Mouse (Mus musculus): ENCODE data around the gene Itih1. TPM values are rescaled to one million over a fixed set of nuclear protein-coding genes. Genes with fewer than 3 reads are reported as not detected.
A peak's percentile ranks its signal among the peaks of the same experiment; 100 is the strongest.

Gene Itih1
- total RNA-seq, 1 experiment from 2014 or later, result not detected

DNA sequence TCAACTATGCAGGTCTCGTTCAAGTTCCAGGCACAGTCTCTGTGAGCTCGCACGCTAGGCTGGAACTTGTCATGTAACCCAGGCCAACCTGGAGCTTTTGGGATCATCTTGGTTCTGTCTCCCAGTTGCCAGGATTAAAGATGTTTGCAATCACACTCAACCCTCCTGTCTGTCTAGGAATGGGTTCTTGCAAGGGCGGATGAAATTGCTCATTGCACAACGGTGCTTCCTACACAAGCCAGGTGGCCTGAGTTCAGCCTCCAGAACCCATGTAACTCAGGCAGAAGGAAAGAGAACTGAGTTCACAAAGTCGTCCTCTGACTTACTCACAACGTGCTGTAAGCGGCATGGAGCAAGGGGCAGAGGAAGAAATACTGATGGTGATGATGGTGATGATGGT is 31.9 kb downstream of the Itih1 start:
- ATAC-seq (replicated peaks; ENCODE audit: insufficient number of reproducible peaks, low FRiP score, low TSS enrichment, poor library complexity, severe bottlenecking), result no peak

DNA sequence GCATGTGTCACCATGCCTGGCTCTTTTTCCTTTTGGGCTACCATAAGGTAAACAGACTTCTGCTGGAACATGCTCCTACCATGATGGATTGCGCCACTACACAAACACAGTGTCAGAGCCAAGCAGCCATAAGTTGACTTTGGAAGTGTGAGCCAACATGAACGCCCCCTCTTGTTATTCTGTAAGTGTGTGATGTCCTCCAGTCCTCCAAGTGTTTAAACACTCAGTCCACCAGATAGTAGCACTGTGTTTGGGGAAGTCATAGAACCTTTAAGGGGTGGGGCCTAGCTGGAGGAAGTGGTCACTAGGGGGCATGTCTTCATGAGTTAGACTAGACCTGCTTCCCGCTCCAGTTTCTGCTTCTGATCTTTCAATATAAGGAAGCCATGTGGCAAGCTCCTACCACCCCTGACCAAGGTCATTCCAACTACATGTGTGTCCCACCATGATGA is 35.2 kb downstream of the Itih1 start:
- ATAC-seq (replicated peaks; ENCODE audit: insufficient number of reproducible peaks, low FRiP score, low TSS enrichment, poor library complexity, severe bottlenecking), result peak; percentile 87

DNA sequence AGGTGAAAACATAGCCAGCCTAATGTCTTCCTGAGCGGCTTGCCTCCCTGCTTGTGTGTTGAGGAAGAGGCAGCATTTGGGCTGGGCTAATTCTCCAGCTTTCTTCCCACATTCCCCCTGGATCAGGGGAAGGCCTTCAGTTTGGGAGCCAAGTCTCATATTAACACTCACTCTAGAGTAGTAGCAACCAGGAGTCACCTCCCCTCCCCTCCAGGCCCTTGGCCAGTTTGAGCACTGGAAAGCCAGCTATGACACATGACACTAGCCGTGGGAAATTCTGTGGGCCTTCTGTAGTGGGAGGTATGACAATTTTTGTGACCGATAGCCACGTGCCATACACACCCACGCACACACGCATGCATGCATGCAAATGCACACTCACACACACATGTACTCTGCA is 37.1 kb downstream of the Itih1 start:
- no peak for ATAC-seq (replicated peaks; ENCODE audit: insufficient number of reproducible peaks, low FRiP score, low TSS enrichment, poor library complexity, severe bottlenecking)

DNA sequence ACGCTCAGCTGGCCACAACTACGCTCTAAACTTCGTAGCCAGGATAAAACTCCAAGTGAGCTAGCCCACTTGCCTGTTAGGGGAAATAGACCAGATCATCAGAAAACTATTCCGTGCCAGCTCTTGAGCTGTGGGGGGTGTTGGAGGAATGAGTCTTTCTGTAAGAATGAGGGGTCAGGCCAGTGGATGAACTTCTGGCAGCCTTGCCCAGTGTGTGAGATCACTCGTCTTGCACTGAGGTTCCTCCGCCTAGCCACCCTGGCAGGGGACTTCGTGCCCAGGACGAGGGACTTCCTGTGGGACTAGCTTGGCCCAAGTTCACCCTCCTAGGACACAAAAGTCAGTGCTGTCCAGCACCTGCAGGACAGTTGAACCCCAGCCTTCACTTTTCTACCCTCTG is 38.8 kb downstream of the Itih1 start:
- no peak for ATAC-seq (replicated peaks; ENCODE audit: insufficient number of reproducible peaks, low FRiP score, low TSS enrichment, poor library complexity, severe bottlenecking)

DNA sequence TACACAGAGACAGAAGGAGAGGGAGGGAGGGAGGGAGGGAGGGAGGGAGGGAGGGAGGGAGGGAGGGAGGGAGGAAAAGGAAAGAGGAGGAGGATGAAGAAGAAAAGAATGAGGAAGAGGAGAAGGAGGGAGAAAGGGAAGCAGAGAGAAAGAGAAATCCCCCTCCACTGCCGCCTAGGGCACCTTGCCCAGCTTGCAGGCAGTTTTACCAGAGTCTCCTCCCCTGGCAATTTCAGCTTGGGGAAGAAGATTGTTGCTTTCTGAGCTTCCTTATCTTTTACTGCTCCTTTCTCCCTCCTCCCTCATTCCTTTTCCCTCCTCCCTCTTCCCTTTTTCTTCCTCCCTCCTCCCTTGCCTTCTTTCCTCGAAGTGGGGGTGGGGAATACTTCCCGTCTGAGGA is 40.1 kb downstream of the Itih1 start:
- no peak for ATAC-seq (replicated peaks; ENCODE audit: insufficient number of reproducible peaks, low FRiP score, low TSS enrichment, poor library complexity, severe bottlenecking)

DNA sequence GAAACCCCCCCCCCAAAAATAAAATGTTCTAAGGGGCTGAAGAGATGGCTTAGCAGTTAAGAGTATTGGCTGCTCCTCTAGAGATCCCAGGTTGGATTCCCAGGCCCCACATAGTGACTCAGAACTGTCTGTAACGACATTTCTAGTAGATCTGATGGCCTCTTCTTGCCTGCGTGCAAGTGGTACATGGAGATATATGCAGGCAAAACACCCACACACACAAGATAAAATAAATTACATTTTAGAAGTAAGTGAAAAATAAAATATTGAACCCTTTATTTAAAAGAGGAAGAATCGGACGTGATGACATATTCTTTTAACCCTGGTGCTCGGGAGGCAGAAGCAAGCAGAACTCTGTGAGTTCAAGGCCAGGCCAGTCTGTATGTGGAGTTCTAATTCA is 40.5 kb downstream of the Itih1 start:
- no peak for ATAC-seq (replicated peaks; ENCODE audit: insufficient number of reproducible peaks, low FRiP score, low TSS enrichment, poor library complexity, severe bottlenecking)

DNA sequence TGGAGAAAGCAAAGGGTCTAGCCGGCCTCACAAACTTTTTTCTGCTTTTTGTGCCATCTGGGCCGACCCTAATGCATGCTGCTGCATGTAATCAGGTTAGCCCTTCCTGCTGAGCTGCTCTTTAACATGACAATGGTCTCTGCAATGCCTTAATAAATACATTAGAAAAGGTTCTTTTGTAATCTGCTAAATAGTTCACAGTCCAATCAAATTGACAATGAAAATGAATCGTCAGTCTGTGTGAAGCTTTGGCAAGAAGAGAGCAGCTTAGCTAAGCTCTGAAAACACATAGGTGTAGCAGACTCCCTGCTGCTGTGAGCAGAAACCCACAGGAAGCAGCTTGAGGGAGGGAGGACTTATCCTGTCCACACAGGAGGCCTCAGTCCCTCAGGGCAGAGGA is 43.1 kb downstream of the Itih1 start:
- no peak for ATAC-seq (replicated peaks; ENCODE audit: insufficient number of reproducible peaks, low FRiP score, low TSS enrichment, poor library complexity, severe bottlenecking)

DNA sequence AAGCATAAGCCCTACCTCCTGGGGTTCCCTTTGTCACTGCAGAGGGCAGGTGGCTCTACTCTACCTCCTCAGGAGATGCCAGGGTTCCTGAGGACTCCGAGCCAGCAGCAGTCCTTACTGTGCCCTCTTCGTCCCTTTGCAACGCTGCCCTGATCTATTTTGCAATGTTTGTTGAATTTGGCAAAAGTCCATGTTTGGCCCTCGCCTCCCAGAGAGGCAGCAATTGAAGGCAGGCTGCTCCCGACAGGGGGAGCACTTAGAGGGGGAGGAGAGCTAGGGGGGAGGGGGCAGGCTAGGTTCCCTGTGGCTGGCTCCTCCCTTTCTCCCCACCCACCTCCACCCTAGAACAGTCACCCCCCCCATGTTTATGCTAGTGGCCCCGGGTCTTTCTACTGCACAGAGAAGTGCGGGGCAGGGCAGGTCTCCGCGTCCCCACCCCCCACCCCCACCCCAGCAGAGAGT is 54.8 kb downstream of the Itih1 start:
- ATAC-seq (replicated peaks; ENCODE audit: insufficient number of reproducible peaks, low FRiP score, low TSS enrichment, poor library complexity, severe bottlenecking), result 0 out of 2 replicates have a peak, but pooled peaks have one; percentile 18

DNA sequence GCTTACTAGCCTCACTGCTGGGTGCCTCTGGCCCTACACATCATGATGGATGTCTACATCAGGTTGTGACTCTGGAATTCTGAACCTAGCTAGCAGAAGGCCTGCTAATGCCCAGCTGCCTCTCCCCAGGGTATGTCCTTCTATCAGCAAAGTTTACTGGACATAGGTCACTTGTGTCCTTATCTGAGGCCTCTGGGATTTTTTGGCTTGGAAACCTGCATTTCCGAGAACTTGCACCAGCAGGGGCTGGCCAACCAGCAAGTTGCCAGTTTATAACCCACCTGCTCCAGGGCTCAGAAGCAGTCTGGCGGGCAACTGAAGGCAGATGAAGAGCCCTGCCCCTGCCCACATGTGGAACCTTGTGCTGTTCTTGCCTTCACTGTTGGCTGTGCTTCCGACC is 56.9 kb downstream of the Itih1 start, which contains the start of gene Itih4:
Itih4 (plus strand) TSS at position 273 of the 400 bp plus-strand sequence.
- ATAC-seq (replicated peaks; ENCODE audit: insufficient number of reproducible peaks, low FRiP score, low TSS enrichment, poor library complexity, severe bottlenecking), result no peak

DNA sequence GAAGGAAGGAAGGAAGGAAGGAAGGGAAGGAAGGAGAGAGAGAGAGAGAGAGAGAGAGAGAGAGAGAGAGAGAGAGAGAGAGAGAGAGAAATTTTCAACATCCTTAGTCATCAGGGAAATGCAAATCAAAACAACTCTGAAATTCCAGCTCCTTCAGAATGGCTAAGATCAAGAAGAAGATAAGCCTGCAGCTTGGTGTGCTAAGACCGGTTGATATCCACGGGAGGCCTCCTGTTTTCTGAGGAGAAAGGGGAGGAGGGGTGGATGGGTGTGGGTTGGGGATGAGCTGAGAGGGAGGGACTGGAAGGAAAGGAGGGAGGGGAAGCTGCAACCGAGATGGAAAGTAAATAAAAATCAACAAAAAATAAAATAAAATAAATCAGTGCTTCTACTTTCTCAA is 57.8 kb downstream of the Itih1 start:
- no peak for ATAC-seq (replicated peaks; ENCODE audit: insufficient number of reproducible peaks, low FRiP score, low TSS enrichment, poor library complexity, severe bottlenecking)

DNA sequence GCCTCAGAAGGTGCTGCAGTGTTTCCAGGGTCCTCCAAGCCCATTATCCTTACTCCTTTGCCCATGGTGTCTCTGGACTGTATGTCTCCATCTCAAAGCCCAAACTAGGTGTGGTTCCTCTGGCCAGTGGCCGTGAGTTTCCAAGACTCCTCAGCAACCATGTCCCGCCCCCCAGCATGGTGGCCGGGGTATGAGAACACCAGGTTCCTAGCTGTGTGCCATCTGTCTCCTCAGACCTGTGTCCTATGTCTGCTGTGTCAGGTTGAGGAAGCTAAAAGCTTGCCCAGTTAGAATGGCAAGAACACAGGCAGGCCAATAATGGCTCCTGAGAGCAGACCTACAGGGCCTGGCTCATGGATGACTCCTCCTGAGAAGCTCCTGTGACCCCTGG is 61.4 kb downstream of the Itih1 start:
- ATAC-seq (replicated peaks; ENCODE audit: insufficient number of reproducible peaks, low FRiP score, low TSS enrichment, poor library complexity, severe bottlenecking), result no peak

DNA sequence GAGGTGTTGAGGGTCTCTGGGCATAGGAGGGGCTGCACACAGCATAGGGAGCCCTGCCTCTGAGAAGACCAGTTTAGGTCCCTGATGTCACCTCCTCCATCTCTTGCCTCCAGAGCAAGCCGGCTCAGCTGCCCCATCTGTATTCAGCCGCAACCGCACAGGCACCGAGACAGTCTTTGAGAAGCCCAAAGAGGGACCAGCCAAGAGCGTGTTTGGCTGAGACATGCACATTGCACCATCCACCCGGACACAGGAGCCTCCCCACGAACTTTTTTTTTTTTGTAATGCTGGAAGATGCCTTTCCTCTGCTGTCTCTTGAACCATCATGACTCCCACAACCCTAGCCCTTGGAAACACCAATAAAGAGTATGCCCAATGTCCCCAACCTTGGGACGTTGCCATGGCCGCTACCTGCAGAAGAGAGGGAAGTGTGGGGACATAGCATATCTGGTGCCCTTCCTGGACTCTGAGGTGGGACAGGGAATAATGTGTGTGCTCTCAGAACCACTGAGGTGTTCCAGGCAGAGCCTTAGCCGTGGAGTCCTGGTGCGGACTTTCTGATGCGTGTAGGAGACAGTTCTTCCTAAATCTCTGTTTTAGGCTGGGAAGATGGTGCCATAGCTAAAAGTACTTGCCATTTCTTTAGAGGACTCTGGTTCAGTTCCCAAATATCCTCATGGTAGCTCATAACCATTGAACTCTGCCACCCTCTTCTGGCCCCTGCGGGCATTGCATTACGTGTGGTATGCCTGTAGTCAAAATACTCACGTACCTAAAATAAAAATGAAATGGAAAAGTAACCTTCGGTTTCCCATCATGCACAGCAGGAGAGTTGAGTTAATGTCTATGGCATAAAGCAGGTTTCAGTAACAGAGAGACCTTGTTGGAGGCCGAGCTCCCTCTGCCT is 62.0 kb downstream of the Itih1 start:
- no peak for ATAC-seq (replicated peaks; ENCODE audit: insufficient number of reproducible peaks, low FRiP score, low TSS enrichment, poor library complexity, severe bottlenecking)

DNA sequence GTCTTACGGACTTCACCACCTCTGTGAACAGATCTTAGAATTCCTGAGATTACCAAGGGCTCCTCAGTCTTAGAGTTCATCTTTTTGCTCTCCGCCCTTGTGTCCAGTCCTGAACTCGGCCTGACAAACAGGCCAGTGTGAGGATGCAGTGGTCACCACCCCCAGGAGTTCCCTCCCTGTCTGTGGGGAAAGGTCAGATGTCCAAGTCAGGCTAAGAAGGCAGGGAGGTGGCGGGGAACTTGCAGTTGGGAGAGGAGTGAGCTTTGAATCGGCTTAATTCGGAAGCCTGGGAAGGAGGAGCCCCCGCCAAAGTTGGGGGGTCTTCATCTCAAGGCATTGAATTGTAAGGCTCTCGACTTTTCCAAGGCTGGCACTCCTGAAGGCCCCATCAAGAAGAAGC is 62.8 kb downstream of the Itih1 start:
- ATAC-seq (replicated peaks; ENCODE audit: insufficient number of reproducible peaks, low FRiP score, low TSS enrichment, poor library complexity, severe bottlenecking), result no peak

DNA sequence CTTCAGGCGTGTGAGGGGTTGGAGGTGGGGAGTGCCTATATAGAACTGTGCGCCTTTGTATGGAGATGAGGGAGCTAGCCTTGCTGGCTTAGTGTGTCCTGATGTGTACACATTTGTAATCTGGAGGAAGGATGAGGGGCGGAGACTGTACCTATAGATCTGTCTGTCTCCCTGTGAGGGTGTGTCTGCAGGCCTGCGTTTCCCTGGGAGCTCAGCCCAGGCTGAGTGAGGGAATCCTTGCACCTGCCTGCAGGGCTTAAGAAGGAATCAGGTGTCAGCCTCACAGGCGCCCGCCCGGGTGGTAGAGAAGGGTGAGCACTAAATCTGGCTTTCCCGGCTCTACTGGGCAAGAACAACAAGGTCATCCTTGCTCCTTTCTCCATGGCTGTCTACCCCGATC is 63.3 kb downstream of the Itih1 start:
- no peak for ATAC-seq (replicated peaks; ENCODE audit: insufficient number of reproducible peaks, low FRiP score, low TSS enrichment, poor library complexity, severe bottlenecking)

Other genes starting within 250 kb of the Itih1 start
- 2.5 to 6.9 TPM (median 6.1 TPM) in 3 replicates for gene Sfmbt1, start 228.4 kb downstream of the Itih1 start, total RNA-seq (2017)
- 6.1 to 14.1 TPM (median 11.7 TPM) in 3 replicates for gene Tmem110, start 117.7 kb downstream of the Itih1 start, total RNA-seq (2017)
- 0.49 to 1.3 TPM in 2 of 3 replicates, not detected in the other for gene Mustn1, start 64.1 kb downstream of the Itih1 start, total RNA-seq (2017)
- gene Itih4, start 56.8 kb downstream of the Itih1 start, total RNA-seq (2017), result not detected in 3 replicates
- gene Itih3, start 19.5 kb downstream of the Itih1 start, total RNA-seq (2017), result not detected in 3 replicates
- 5.3 to 6.9 TPM (median 5.3 TPM) in 3 replicates for gene Nek4, start 8.1 kb upstream of the Itih1 start, total RNA-seq (2017)
- 17.0 to 29.2 TPM (median 20.6 TPM) in 3 replicates for gene Glt8d1, start 58.1 kb upstream of the Itih1 start, total RNA-seq (2017)
- 73.5 to 105 TPM (median 73.5 TPM) in 3 replicates for gene Spcs1, start 58.4 kb upstream of the Itih1 start, total RNA-seq (2017)
- 41.7 to 67.0 TPM (median 49.4 TPM) in 3 replicates for gene Pbrm1, start 75.8 kb upstream of the Itih1 start, total RNA-seq (2017)
- 99.4 to 162 TPM (median 133 TPM) in 3 replicates for gene Gnl3, start 75.9 kb upstream of the Itih1 start, total RNA-seq (2017)
- 28.8 to 62.7 TPM (median 40.4 TPM) in 3 replicates for gene Smim4, start 185.7 kb upstream of the Itih1 start, total RNA-seq (2017)
- gene Nt5dc2, start 187.8 kb upstream of the Itih1 start, total RNA-seq (2017), result 1.7 to 2.7 TPM in 2 of 3 replicates, not detected in the other
- gene Stab1, start 225.4 kb upstream of the Itih1 start, total RNA-seq (2017), result not detected in 3 replicates